Mouse (Mus musculus) adrenal gland, adult 8-10 months (tissue): Measurements from ENCODE around the gene Lemd1. TPM values are rescaled to one million over a fixed set of nuclear protein-coding genes. Genes with fewer than 3 reads are reported as not detected.

Experiments
- DNase-seq: peaks from one replicate; pipeline ENCODE4 v3.0.0; 2022
- microRNA-seq, 2 experiments: library from miRNA; unstranded; fragments of <30 nt; microRNA quantifications; one replicate each; pipeline ENCODE4 v1.2.0; 2022
- total RNA-seq, 4 experiments: library from RNA; stranded (reverse); gene quantifications; 2 replicates each; pipeline ENCODE4 v1.2.4; 2022

Lemd1 gene
- total RNA-seq, 4 experiments from 2014 or later, result 0.31 to 0.46 (median 0.46) TPM; not detected in 1

DNA sequence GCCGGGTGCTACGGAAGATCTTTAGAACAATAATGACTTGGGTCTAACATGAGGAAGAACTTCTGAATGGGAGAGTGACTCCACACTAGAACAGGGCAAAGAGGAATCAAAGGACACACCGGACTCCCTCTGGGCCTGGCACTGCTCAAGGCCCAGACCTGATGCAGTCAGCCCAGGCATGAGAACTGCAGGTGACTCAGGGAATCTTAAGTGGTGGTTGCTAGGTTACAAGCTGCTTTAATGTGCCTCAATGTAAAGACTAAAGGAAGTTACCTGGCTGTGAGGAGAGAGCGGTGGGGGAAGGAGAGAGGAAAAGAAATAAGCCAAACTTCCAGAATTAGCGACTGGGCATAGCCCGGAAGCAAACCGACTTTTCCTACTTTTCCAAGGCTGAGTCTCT, 104.3 kb downstream of the Lemd1 start:
- no peak for DNase-seq

- peak; percentile 60 for DNase-seq
Observed at GRCm38 (mm10) chr1:132296051-132296450, 104.8 kb downstream of the Lemd1 start.

DNA sequence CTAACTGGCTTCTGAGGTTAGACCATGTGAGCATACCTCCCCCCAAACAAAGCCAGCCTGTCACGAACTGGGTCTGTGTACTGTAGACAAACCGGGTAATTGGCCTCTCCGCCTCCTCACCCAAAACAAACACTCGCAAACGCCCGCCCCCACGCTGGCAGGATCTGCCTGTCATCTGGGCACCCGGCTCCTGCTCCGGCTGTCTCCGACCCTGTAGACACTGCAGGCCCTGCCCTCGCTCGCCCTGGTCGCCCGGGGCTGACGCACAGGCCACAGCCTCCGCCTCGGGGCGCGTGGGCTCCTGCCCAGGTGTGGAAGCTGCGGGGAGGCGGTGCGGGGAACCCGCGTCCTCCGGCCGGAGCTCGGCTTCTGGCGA, 107.2 kb downstream of the Lemd1 start, which contains the start of gene Klhdc8a:
Gene Klhdc8a, plus strand, starts transcription at position 202 of the 376 bp plus-strand sequence.
- DNase-seq, result peak; percentile 81

- no peak for DNase-seq
Observed at GRCm38 (mm10) chr1:132298801-132299464, 107.7 kb downstream of the Lemd1 start.

- no peak for DNase-seq
Observed at GRCm38 (mm10) chr1:132299744-132300143, 108.5 kb downstream of the Lemd1 start.

DNA sequence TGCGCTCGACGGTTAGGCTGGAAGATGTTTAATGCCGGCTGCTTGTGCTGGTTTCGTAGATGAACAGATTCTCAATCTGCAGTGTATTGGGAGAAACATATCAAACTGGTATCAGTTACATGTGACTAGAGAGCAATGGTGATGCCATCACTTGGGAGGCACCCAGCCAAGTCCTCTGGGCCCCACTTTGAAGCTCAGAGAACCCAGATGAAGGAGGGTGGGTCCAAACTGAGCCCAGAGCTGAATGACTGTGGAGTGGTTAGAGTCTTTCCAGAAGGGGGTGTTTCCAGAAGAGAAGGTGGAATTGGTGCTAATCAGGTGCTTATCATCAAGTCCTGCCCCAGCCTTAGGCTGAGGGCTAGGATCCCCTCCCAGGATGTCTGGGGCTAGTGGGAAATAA, 110.0 kb downstream of the Lemd1 start:
- no peak for DNase-seq

GRCm38 (mm10) chr1:132302341-132302866, 111.2 kb downstream of the Lemd1 start:
- DNase-seq, result peak; percentile 67

GRCm38 (mm10) chr1:132304618-132305214, 113.5 kb downstream of the Lemd1 start:
- no peak for DNase-seq

GRCm38 (mm10) chr1:132306160-132306559, 114.9 kb downstream of the Lemd1 start:
- no peak for DNase-seq

DNA sequence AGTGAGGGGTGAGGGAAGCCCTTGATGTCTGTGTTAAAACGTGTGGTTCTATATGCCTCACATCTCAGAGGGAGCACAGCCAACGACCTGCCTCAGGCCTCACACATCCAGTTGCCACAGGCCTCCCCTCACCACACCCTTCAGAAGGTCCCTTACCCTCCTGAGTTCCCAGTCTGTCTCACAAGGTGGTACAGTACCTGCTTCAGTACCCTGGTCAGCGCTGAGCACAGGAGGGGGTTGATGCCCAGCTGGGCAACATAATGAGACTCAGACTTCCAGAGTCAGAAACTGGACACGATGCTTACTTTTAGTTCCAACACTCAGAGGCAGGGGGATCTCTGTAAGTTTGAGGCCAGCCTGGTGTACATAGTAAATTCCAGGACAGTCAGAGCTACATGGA, 115.6 kb downstream of the Lemd1 start:
- no peak for DNase-seq

GRCm38 (mm10) chr1:132307962-132308361, 116.7 kb downstream of the Lemd1 start:
- DNase-seq, result no peak

GRCm38 (mm10) chr1:132308674-132309073, 117.4 kb downstream of the Lemd1 start:
- no peak for DNase-seq

Small RNAs within 50 kb of the gene (microRNA-seq; reads per million reads assigned to microRNA genes)
- gene Mir135b, result 3.9 to 8.6 reads per million in 2 experiments

Other genes starting within 250 kb of the Lemd1 start
- 10 to 100 TPM; 18.4 to 53.4 (median 36.3) TPM for gene Slc45a3, start 228.5 kb upstream of the Lemd1 start, total RNA-seq
- 100 to 1,000 TPM in 3 of 4 experiments, 10 to 100 TPM in 1; 91.7 to 118 (median 106) TPM for gene Elk4, start 183.8 kb upstream of the Lemd1 start, total RNA-seq
- 10 to 100 TPM; 29.5 to 40.9 (median 32.2) TPM for gene Mfsd4a, start 123.4 kb upstream of the Lemd1 start, total RNA-seq
- 10 to 100 TPM; 18.0 to 43.3 (median 25.4) TPM for gene Cdk18, start 51.7 kb upstream of the Lemd1 start, total RNA-seq
- under 1 TPM; 0.10 to 0.17 (median 0.14) TPM for gene AC124108.1, start within 50 bp of the Lemd1 start, total RNA-seq
- gene Gm10188, start 38.3 kb downstream of the Lemd1 start, total RNA-seq, result not detected
- 100 to 1,000 TPM; 161 to 353 (median 258) TPM for gene Klhdc8a, start 107.2 kb downstream of the Lemd1 start, total RNA-seq
- gene Nuak2, start 124.7 kb downstream of the Lemd1 start, total RNA-seq, result 10 to 100 TPM in 1 of 4 experiments, 1 to 10 TPM in 3; 3.8 to 11.9 (median 5.2) TPM
- gene Tmcc2, start 199.8 kb downstream of the Lemd1 start, total RNA-seq, result 10 to 100 TPM; 10.3 to 13.9 (median 12.1) TPM
- gene Dstyk, start 226.1 kb downstream of the Lemd1 start, total RNA-seq, result 10 to 100 TPM; 24.4 to 39.9 (median 31.1) TPM